Mouse (Mus musculus): ENCODE measurements around the gene Vmn1r205.
"Not testable (repeated sequence)": the region's sequence is repeated elsewhere in the genome, so short reads cannot be mapped to it uniquely, and the experiment has no call there.

The Vmn1r205 gene

DNA sequence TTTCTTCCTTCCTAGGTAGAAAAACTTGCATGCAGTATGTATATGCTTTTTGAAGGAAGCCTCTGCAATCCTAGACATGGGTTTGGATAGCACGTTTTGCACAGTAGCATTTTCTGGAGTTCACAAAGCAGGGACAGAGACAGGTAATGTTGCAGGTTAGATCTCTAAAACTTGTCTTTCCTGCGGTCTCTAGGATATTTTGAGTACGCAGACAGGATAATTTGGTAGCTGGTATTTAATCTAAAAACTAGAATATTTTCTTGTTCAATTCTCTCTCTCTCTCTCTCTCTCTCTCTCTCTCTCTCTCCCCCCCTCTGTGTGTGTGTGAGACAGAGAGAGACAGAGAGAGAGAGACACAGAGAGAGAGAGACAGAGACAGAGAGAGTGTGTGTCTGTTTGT is at the start of gene Vmn1r205:
Vmn1r205 (minus strand) TSS at position 101 of the 400 bp plus-strand sequence.
- DNase-seq (ENCODE audit: low read depth): no peak

DNA sequence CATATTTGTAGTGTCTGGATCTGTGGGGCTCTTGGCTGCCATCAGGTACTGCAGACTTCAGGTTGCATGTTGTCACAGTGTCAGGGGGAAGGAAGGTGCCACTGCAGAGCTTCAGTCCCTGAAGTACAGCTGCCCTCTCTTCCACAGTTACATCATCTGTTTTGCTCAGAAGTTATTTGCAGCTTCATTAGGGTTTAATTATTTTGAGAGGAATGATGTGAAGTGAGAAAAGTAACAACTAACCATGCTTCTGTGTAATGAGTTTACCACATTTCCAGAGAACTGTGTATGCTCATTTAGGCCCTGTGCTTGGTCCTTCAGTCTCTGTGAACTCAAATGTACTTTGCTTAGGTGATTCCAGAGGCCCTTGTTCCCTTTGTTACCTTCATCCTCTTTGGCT is 31.4 kb upstream of the Vmn1r205 start, which contains the start of gene Vmn1r206:
Vmn1r206 (minus strand) TSS at position 101 of the 400 bp plus-strand sequence.
- DNase-seq (ENCODE audit: low read depth): not testable (repeated sequence)

DNA sequence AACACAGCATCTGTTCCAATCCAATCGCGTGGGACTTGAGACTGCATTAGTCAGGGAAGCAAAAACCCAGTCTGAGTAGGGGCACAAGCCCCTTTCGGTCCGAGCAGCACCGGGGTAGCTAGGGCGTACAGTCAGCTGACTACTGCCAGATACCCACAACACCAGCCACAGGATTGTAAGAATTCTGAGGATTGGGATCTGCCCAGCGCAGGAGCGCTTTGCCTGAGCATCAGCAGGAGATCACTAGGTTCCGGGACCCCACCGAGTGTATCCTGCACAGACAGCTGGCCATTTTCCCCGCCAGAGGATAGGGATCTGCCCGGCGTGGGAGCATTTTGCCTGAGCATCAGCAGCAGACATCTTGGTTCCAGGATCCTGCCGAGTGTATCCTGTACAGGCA is 9.5 kb downstream of the Vmn1r205 start:
- DNase-seq (ENCODE audit: low read depth): not testable (repeated sequence)

DNA sequence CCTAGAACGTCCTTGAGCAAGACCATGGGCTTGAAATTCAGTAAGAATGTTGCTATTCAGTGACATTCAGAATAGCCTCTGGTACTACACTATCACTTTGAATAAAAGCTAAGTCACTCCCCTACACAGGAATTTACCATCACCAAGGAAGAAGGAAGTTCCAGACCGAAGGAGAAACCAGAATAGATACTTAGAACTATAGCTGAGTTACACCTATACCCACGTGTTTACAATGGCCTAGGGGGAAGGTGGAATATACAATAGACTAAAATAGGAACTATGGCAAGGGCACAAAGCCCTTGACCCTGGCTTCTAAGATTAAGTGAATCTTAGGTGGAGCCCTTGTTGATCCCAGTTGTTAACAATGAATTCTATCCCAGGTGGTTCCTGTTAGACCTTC is 17.9 kb downstream of the Vmn1r205 start:
- not testable (repeated sequence) for DNase-seq (ENCODE audit: low read depth)

GRCm38 (mm10) chr13:22552898-22553297 is 39.9 kb downstream of the Vmn1r205 start, which contains the start of gene Vmn1r204:
Vmn1r204 (plus strand) TSS chr13:22553198.
- not testable (repeated sequence) for DNase-seq (ENCODE audit: low read depth)
